Mouse (Mus musculus) liver, postnatal 0 days (tissue): Measurements from ENCODE around the gene Ank. TPM values are rescaled to one million over a fixed set of nuclear protein-coding genes. Genes with fewer than 3 reads are reported as not detected.

Experiments
- ATAC-seq: fragments of 200-750 bp; cut with Nextera tagmentation; 2 replicates; pipeline ENCODE4 v1.8.0; 2017; ENCODE audit warnings: mild to moderate bottlenecking, moderate library complexity
- DNase-seq: peaks from one replicate; pipeline ENCODE4 v3.0.0-alpha.2; 2016
- H3K27ac ChIP-seq: fragments of 300-500 bp; sonication (generic); 2 replicates; pipeline ENCODE4 v1.5.1; 2014; ENCODE audit warnings: antibody characterized with exemption, moderate library complexity, mild to moderate bottlenecking, low read depth
- H3K27me3 ChIP-seq: fragments of 300-500 bp; sonication (generic); 2 replicates; pipeline ENCODE4 v1.6.1; 2014; ENCODE audit warnings: low read length, control low read depth, mixed read lengths; ENCODE audit not compliant: insufficient read depth
- H3K36me3 ChIP-seq: fragments of 300-500 bp; sonication (generic); replicated peaks from 2 replicates; pipeline ENCODE4 v1.6.1; 2014; ENCODE audit warnings: mild to moderate bottlenecking, control low read depth, low read length, moderate library complexity, mixed read lengths; ENCODE audit not compliant: insufficient read depth
- H3K4me1 ChIP-seq: fragments of 300-500 bp; sonication (generic); 2 replicates; pipeline ENCODE4 v1.6.1; 2014; ENCODE audit warnings: antibody characterized with exemption, mild to moderate bottlenecking, control low read depth; ENCODE audit not compliant: insufficient read depth
- H3K4me2 ChIP-seq: fragments of 300-500 bp; sonication (generic); 2 replicates; pipeline ENCODE4 v1.6.1; 2014; ENCODE audit warnings: low read depth, mild to moderate bottlenecking, low read length, moderate library complexity, mixed read lengths
- H3K4me3 ChIP-seq: fragments of 300-500 bp; sonication (generic); 2 replicates; pipeline ENCODE4 v1.5.1; 2014; ENCODE audit warnings: low read depth, low read length
- H3K9ac ChIP-seq: fragments of 300-500 bp; sonication (generic); replicated peaks from 2 replicates; pipeline ENCODE4 v1.6.1; 2014; ENCODE audit warnings: mild to moderate bottlenecking, moderate library complexity
- H3K9me3 ChIP-seq: fragments of 300-500 bp; sonication (generic); 2 replicates; pipeline ENCODE4 v1.6.1; 2016; ENCODE audit warnings: mild to moderate bottlenecking, control low read depth, low read length, mixed read lengths
- CTCF ChIP-seq: sonication (generic); IDR thresholded peaks from 2 replicates; pipeline ENCODE4 v1.5.1; 2016; ENCODE audit warnings: antibody characterized with exemption, low read depth
- EP300 ChIP-seq: IDR thresholded peaks from 2 replicates; pipeline ENCODE4 v1.6.1; 2016; ENCODE audit warnings: antibody characterized with exemption, low read depth, mild to moderate bottlenecking
- whole genome bisulfite sequencing: fragments of 180-500 bp; shearing (Covaris S2); extraction: QIAGEN DNeasy Blood & Tissue Kit; methylation state at CpG from one replicate; pipeline ENCODE4 v1.1.7; 2014; ENCODE audit not compliant: insufficient replicate concordance; 5-methylcytosine and 5-hydroxymethylcytosine counted together
- polyA plus RNA-seq: library from polyadenylated mRNA; unstranded; fragments of >200 nt; fragmentation: Nextera tagmentation; extraction: Ambion mirVana; gene quantifications from 2 replicates; pipeline ENCODE4 v1.2.1, GENCODE M21; 2015

The Ank gene
- polyA plus RNA-seq, 1 experiment from 2014 or later: 7.8 TPM

GRCm38 (mm10) chr15:27461336-27462245 is 4.9 kb upstream of the Ank start:
- WGBS: 65% methylated on average over 12 of the region's 12 CpGs

GRCm38 (mm10) chr15:27463876-27464275 is 2.6 kb upstream of the Ank start:
- 89% methylated on average over 13 of the region's 13 CpGs for WGBS
- Histone ChIP-seq H3K36me3 (no peaks in the 10 kb centered on the region), H3K9me3 (no peaks in the 10 kb centered on the region), H3K9ac (no peak overlapping the region), H3K27me3 (peaks cover 3% of the 10 kb centered on the region; the same call in 1 of the 2 replicates), H3K4me2 (no peak overlapping the region), H3K27ac (no peak overlapping the region), H3K4me3 (no peak overlapping the region), H3K4me1 (peaks cover 19% of the 10 kb centered on the region)
- no peak for ATAC-seq
- no peak for DNase-seq
- TF ChIP-seq CTCF (peak; percentile 26; the same call in 1 of the 2 replicates), EP300 (no peak)

More at GRCm38 (mm10) chr15:27461336-27462245, 4.9 kb upstream of the Ank start:
- TF ChIP-seq CTCF (no peak), EP300 (no peak)
- H3K27me3 ChIP-seq: no peaks in the 10 kb centered on the region
- H3K9me3 ChIP-seq: no peaks in the 10 kb centered on the region
- ATAC-seq (no peak), DNase-seq (no peak)
- H3K27ac ChIP-seq: no peak overlapping the region
- H3K9ac ChIP-seq: no peak overlapping the region
- H3K36me3 ChIP-seq: no peaks in the 10 kb centered on the region
- peaks cover 8% of the 10 kb centered on the region for H3K4me1 ChIP-seq
- no peak overlapping the region for H3K4me2 ChIP-seq
- H3K4me3 ChIP-seq: no peak overlapping the region

- H3K36me3 ChIP-seq: no peaks in the 10 kb centered on the region
- H3K27me3 ChIP-seq: peaks cover 3% of the 10 kb centered on the region; the same call in 1 of the 2 replicates
- TF ChIP-seq EP300: no peak
- 0 out of 2 replicates have a peak, but pooled peaks have one; percentile 7 for TF ChIP-seq CTCF
- H3K9ac ChIP-seq: peak overlapping the region; percentile 79; the same call in 1 of the 2 replicates
- peak overlapping the region; percentile 92 for H3K4me2 ChIP-seq
- H3K4me3 ChIP-seq: peak overlapping the region; percentile 86
- H3K9me3 ChIP-seq: no peaks in the 10 kb centered on the region
- WGBS: 42% methylated on average over 8 of the region's 8 CpGs
- H3K27ac ChIP-seq: no peak overlapping the region
- DNase-seq (no peak), ATAC-seq (no peak)
- H3K4me1 ChIP-seq: peaks cover 26% of the 10 kb centered on the region
These were observed 979 bp upstream of the Ank start for GRCm38 (mm10) chr15:27465391-27466005.

GRCm38 (mm10) chr15:27467081-27467491 is 609 bp downstream of the Ank start:
- Histone ChIP-seq H3K4me3 (peak overlapping the region; percentile 86), H3K9me3 (no peaks in the 10 kb centered on the region), H3K27me3 (peaks cover 3% of the 10 kb centered on the region; the same call in 1 of the 2 replicates), H3K4me1 (peaks cover 21% of the 10 kb centered on the region), H3K9ac (peak overlapping the region; percentile 79), H3K36me3 (peaks cover 2% of the 10 kb centered on the region; the same call in 1 of the 2 replicates), H3K27ac (peak overlapping the region; percentile 90), H3K4me2 (peak overlapping the region; percentile 92)
- ATAC-seq (peak; percentile 30; the same call in 1 of the 2 replicates), DNase-seq (no peak)
- TF ChIP-seq EP300: no peak
- TF ChIP-seq CTCF: no peak
- WGBS: under 1% methylated on average over 25 of the region's 25 CpGs

- no peaks in the 10 kb centered on the region for H3K9me3 ChIP-seq
- 24% methylated on average over 7 of the region's 7 CpGs for WGBS
- H3K36me3 ChIP-seq: peaks cover 2% of the 10 kb centered on the region; the same call in 1 of the 2 replicates
- TF ChIP-seq EP300 (no peak), CTCF (no peak)
- DNase-seq (no peak), ATAC-seq (no peak)
- peak overlapping the region; percentile 86 for H3K4me3 ChIP-seq
- peaks cover 3% of the 10 kb centered on the region; the same call in 1 of the 2 replicates for H3K27me3 ChIP-seq
- peaks cover 21% of the 10 kb centered on the region for H3K4me1 ChIP-seq
- H3K9ac ChIP-seq: peak overlapping the region; percentile 79
- H3K27ac ChIP-seq: no peak overlapping the region
- H3K4me2 ChIP-seq: peak overlapping the region; percentile 92
These were observed 1.2 kb downstream of the Ank start for GRCm38 (mm10) chr15:27467641-27468040.
